Mouse (Mus musculus): ENCODE data around the gene Rbfox2.

The Rbfox2 gene

DNA sequence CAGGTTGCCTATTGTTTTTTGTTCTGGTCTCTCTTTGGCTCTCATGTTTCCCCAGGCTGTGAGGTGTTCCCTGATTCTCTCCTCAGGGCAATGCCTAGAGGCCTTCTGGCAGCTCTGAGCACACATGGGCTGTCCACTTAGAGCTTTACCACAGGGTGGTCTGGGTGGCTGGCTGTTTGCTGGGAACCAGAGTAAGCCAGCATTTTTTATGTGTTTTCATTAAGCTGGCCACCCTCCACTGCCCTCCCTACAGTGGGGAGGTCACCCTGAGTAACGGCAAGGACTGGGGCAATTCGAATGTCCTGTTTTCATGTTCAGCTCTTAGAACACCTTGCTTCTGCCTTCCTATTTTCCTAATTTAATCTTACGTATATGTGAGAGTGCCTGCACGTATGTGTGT, 24.6 kb upstream of the Rbfox2 start:
- DNase-seq (ENCODE audit: low read depth, low spot score) = no peak

DNA sequence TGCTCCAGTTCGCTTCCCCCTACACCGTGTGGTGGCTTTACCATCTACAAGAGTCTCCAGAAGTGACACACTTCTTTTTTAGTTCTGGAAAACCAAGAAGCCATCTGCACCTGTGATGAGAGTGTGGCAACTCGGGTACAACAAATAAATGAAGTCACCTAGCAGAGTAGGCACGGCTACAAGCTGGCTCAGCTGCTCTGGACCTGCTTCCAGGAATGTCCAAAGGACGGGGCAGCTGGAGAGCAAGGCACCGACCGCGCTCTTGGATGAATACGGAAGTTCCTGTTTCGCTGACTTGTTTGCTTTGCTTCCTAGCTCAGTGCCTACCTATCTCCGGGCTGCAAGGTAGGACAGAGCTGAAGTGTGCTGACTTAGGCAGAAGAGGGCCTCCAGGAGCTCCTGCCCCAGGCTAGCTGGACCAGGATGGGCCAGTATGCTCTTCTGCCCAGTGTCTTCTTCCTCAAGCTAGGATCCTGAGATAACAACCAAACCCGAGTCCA, 22.9 kb upstream of the Rbfox2 start:
- DNase-seq (ENCODE audit: low read depth, low spot score) = no peak

DNA sequence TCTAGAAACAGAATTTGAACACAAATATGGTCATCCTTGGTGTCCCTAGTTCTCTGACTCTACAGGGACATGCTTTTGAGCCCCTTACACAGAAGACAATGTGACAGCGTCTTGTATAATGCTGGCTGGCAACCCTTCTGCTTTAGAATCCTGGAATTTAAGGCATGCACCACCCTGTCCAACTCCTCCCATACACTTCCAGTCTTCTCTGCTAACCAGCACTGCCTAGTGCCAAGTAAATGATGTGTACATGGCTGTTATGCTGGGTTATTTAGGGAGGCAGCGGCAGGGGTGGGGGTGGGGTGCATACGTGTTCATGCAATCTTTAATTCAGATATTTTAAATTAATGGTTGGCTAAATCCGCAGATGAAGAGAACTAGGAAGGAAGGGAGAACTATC, 19.6 kb upstream of the Rbfox2 start:
- DNase-seq (ENCODE audit: low read depth, low spot score) = no peak

DNA sequence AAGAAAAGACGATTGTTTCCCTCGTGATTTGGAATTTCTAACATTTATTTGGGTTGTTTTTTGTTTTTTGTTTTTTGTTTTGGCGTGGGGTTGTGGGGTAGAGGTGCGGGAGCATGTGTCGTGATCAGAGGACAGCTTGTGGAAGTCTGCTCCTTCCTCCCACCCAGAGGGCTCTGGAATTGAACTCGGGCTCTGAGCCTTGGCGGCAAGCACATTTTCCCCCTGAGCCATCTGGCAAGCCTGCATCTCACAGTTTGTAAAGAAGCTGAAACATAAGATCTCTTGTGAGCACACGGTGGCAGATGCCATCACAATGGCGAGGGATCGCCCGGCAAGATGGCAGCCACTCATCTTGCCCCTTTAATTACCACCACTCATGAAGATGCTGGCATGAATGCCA, 17.6 kb upstream of the Rbfox2 start:
- DNase-seq (ENCODE audit: low read depth, low spot score) = no peak

DNA sequence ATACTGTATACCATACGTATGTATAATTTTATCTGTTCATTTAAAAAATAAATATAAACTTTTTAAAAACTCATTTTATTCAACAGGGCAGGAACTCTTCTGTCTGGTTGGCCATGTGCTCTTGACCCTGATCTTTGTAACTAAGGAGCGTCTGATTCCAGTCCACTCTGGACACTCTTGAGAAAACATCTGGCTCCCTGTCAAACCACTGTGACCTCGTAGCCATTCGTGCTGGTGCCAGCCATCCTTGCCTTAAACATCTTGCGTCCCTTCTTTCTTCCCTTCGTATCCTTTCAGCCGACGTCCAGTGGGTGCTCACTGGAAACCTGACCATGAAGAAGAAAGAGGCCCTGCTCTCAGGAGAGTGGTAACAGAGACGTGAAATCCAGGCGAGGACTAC, 16.4 kb upstream of the Rbfox2 start:
- DNase-seq (ENCODE audit: low read depth, low spot score) = no peak

DNA sequence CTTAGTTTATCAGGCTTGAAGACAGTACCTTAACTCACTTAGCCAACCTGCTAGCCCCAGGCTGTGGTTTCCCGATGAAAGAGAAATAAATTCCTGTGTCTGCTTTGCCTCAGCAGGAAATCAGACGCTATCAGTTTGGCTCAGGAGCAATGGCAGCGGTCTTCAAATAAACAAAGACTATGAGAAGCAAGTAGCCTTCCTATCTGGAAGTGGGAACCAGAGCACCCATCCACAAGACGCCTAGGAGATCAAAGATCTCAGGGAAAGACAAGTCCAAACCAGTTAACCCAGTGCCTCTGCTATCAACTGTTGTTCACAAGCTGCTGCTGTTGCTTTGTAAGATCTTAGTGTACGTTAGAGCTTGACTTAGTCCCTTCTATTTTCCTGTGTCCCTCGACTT, 6.9 kb upstream of the Rbfox2 start:
- no peak for DNase-seq (ENCODE audit: low read depth, low spot score)

DNA sequence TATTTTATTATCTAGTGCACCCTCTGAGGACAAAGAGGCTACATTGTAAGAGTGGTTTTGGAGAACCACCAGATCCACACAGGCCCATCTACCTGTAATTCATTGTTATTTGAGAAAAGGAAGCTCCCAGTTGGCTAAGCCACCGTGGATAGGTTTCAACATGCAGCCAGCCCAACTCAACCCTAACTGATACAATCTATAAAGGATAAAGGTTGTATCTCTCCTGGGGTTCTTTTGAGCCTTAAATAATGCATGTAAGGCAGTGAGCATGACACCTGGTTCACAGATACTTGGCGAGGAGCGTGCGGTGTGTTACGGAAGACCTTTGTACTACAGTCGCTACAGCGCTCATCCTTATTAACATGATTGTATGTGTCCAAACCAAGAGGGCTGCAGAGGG, 6.0 kb upstream of the Rbfox2 start:
- DNase-seq (ENCODE audit: low read depth, low spot score) = no peak

- no peak for DNase-seq (ENCODE audit: low read depth, low spot score)
These were observed 1.1 kb upstream of the Rbfox2 start for GRCm38 (mm10) chr15:77307767-77308495.

- peak; percentile 24 for DNase-seq (ENCODE audit: low read depth, low spot score)
These were observed 805 bp downstream of the Rbfox2 start for GRCm38 (mm10) chr15:77305852-77306546.

- DNase-seq (ENCODE audit: low read depth, low spot score) = no peak
These were observed 1.8 kb downstream of the Rbfox2 start for GRCm38 (mm10) chr15:77304960-77305359.

- no peak for DNase-seq (ENCODE audit: low read depth, low spot score)
These were observed 5.7 kb downstream of the Rbfox2 start for GRCm38 (mm10) chr15:77301122-77301521.

- no peak for DNase-seq (ENCODE audit: low read depth, low spot score)
These were observed 8.2 kb downstream of the Rbfox2 start for GRCm38 (mm10) chr15:77298564-77298963.

- DNase-seq (ENCODE audit: low read depth, low spot score) = no peak
These were observed 10.2 kb downstream of the Rbfox2 start for GRCm38 (mm10) chr15:77296635-77297034.

GRCm38 (mm10) chr15:77293493-77293892, 13.3 kb downstream of the Rbfox2 start:
- DNase-seq (ENCODE audit: low read depth, low spot score) = no peak

- DNase-seq (ENCODE audit: low read depth, low spot score) = no peak
These were observed 14.4 kb downstream of the Rbfox2 start for GRCm38 (mm10) chr15:77292381-77292780.

- DNase-seq (ENCODE audit: low read depth, low spot score) = no peak
These were observed 15.3 kb downstream of the Rbfox2 start for GRCm38 (mm10) chr15:77291471-77291870.

DNA sequence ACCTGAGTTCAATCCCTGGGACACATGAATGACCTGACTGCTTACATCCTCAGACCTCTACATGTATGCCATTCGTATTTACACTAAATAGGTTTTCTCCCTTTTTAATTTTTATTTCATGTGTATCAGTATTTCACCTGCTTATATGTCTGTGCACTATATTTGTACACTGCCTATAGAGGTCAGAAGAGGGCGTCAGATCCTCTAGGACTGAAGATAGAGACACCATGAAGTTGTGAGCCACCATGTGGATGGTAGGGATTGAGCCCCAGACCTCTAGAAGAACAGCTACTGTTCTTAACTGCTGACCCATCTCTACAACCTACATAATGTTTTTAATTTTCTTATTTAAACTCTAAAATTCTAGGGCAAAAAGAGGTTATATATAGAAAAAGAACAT, 16.5 kb downstream of the Rbfox2 start:
- DNase-seq (ENCODE audit: low read depth, low spot score) = no peak

DNA sequence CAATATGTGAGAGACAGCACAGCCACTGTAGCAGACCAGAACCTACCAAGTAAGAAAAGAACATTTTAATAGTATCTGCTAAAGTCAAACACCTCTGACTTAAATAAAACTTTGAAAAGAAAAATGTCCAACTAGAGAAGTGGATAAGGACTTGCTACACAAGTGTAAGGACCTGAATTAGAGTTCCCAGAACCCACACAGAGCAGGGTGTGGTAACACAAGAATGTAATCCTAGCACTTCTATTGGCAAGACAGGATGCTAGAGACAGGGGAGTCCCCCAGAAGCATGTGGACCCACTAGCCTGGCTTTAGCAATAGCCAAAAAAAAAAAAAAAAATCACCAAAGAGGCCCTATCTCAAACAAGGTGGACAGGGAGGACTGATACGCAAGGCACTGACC, 26.7 kb downstream of the Rbfox2 start:
- no peak for DNase-seq (ENCODE audit: low read depth, low spot score)

GRCm38 (mm10) chr15:77278825-77279224, 28.0 kb downstream of the Rbfox2 start:
- DNase-seq (ENCODE audit: low read depth, low spot score) = no peak

DNA sequence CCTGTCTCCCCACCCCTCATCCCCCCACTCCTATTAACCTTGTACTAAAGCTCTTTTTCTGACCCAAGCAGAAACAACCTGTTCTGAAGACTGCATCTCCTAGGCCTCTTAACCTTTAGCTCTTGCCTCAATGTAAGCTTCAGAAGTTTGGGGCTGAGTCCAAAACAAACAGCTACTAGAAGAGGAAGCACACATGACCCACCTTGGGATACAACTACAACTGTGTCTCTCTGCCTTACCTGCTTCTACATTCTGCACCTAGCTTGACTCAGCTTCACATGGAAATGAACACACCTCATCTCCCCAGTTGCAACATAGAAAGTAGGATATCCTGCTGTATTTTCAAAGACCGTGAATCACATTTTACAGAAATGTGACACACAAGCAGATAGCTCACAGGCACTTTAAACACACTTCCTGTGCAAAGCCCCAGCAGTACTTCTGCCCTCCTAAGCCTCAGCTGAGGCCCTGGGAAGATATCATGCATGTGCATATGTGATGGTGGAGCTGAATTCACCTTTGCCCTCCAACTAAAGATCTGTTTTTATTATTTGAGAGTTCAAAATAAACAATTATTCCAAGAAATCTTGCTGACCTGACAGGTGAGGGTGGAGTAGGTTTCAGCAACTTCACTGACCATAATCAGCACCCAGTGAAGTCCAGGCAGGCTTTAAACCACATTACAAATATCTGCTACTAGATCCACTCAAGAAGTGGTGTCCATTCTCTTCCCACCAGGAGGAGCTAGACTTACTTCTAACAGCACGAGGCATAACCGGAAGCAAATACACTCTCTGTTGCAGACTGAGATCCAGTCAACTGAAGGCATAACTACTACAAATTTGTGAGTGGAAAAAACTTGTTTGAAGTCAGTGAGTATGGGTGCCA, 29.7 kb downstream of the Rbfox2 start:
- peak; percentile 9 for DNase-seq (ENCODE audit: low read depth, low spot score)

GRCm38 (mm10) chr15:77276300-77276699, 30.5 kb downstream of the Rbfox2 start:
- DNase-seq (ENCODE audit: low read depth, low spot score) = no peak

DNA sequence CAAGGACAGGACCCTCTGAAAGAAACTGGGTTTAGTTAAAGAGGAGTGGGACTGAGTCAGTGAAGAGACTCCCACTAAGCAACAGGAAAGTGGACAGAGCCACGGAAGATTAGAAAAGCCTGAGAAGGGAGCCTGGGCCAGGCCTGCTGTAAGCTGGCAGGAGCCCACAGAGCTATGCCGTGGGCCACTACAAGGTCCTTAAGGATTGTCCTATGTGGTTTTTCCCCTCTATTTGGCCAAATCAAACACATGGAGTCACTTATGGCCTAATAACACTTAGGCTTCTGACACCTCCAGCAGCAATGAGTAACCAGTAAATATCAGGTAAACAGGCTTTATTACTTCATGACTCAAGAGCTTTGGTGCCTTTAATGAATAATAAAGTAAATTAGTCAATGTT, 31.2 kb downstream of the Rbfox2 start:
- DNase-seq (ENCODE audit: low read depth, low spot score) = no peak

Data from CD4-positive, CD25-positive, alpha-beta regulatory T cell, adult 2 months (primary cell).